Mouse (Mus musculus) heart, embryonic 16.5 days (tissue): Measurements from ENCODE around the gene Celf6. TPM values are rescaled to one million over a fixed set of nuclear protein-coding genes. Genes with fewer than 3 reads are reported as not detected.
A peak's percentile ranks its signal among the peaks of the same experiment; 100 is the strongest.

Experiments used
- ATAC-seq: fragments of 200-750 bp; cut with Nextera tagmentation; replicated peaks from 2 replicates; pipeline ENCODE4 v1.8.0; 2017; ENCODE audit warnings: moderate number of reproducible peaks; ENCODE audit not compliant: insufficient read depth, low FRiP score; ENCODE audit errors: extremely low read depth
- H3K27ac ChIP-seq: fragments of 300-500 bp; sonication (generic); 2 replicates; pipeline ENCODE4 v1.5.1; 2014; ENCODE audit warnings: mild to moderate bottlenecking, low read length, control low read depth, moderate library complexity
- H3K27me3 ChIP-seq: fragments of 300-500 bp; sonication (generic); 2 replicates; pipeline ENCODE4 v1.6.1; 2014; ENCODE audit warnings: low read length, mixed read lengths; ENCODE audit not compliant: control insufficient read depth, insufficient read depth
- H3K36me3 ChIP-seq: fragments of 300-500 bp; sonication (generic); 2 replicates; pipeline ENCODE4 v1.6.1; 2014; ENCODE audit not compliant: control insufficient read depth, insufficient read depth
- H3K4me1 ChIP-seq: fragments of 300-500 bp; sonication (generic); 2 replicates; pipeline ENCODE4 v1.6.1; 2014; ENCODE audit warnings: low read length, mixed read lengths; ENCODE audit not compliant: control insufficient read depth, insufficient read depth
- H3K4me2 ChIP-seq: fragments of 300-500 bp; sonication (generic); 2 replicates; pipeline ENCODE4 v1.6.1; 2014; ENCODE audit warnings: low read depth, mild to moderate bottlenecking, control low read depth, low read length
- H3K4me3 ChIP-seq: fragments of 300-500 bp; sonication (generic); 2 replicates; pipeline ENCODE4 v1.5.1; 2014; ENCODE audit warnings: mild to moderate bottlenecking, control low read depth, low read length
- H3K9ac ChIP-seq: fragments of 300-500 bp; sonication (generic); 2 replicates; pipeline ENCODE4 v1.6.1; 2014; ENCODE audit warnings: low read length, control low read depth
- H3K9me3 ChIP-seq: fragments of 300-500 bp; sonication (generic); replicated peaks from 2 replicates; pipeline ENCODE4 v1.6.1; 2016; ENCODE audit warnings: low read length; ENCODE audit not compliant: control insufficient read depth
- WGBS: fragments of 180-500 bp; shearing (Covaris S2); extraction: QIAGEN DNeasy Blood & Tissue Kit; methylation state at CpG from one replicate; pipeline ENCODE4 v1.1.7; 2014; 5-methylcytosine and 5-hydroxymethylcytosine counted together
- polyA plus RNA-seq: library from polyadenylated mRNA; unstranded; fragments of >200 nt; fragmentation: Nextera tagmentation; extraction: Ambion mirVana; gene quantifications from 2 replicates; pipeline ENCODE4 v1.2.1, GENCODE M21; 2015

The Celf6 gene
- polyA plus RNA-seq, 1 experiment from 2014 or later, result 0.17 TPM

DNA sequence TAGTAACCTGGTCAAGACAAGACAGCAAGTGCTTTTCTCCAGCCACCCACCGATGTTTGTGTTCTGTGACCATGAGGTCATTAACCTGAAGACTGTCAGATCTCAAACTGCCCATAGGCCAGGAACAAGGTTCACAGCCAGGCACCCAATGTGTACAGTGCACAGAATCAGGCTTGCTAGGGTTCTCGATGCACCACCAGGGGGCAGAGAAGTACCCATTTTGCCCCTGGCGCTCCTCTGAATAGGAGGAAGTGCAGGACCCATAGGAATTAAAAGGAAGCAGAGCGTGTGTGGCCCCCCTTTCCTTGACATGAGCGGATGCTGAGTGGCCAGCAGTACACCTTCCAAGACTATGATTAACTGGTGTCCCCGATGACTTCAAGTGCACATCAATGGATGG is 10.6 kb upstream of the Celf6 start:
- WGBS, result 23% methylated on average over 6 of the region's 6 CpGs
- Histone ChIP-seq H3K4me3 (no peak overlapping the region), H3K4me1 (no peaks in the 10 kb centered on the region), H3K4me2 (no peak overlapping the region), H3K27ac (no peak overlapping the region), H3K9me3 (no peaks in the 10 kb centered on the region), H3K27me3 (no peaks in the 10 kb centered on the region), H3K9ac (no peak overlapping the region), H3K36me3 (peaks cover 2% of the 10 kb centered on the region; the same call in 1 of the 2 replicates)
- peak; percentile 60; the same call in 1 of the 2 replicates for ATAC-seq

DNA sequence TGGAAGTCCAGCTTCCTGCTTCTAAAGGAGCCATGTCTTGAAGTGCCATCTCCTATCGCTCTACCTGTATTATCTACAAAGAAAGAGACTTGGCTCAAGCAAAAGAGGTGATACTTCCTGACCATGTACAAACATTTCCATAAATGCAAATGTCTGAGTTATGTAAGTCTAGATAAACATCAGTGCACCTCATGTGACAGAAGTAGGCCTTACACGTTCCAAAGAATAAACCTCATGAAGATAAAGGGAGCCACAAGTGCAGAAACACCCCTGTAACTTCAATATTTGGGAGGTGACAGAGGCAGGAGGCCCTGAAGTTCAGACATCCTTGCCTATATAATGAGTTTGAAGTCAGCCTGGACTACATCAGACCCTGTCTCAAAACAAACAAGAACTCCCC is 5.9 kb upstream of the Celf6 start:
- no peaks in the 10 kb centered on the region for H3K4me1 ChIP-seq
- WGBS, result 66% methylated on average over 2 of the region's 2 CpGs
- no peak for ATAC-seq
- no peak overlapping the region for H3K4me3 ChIP-seq
- H3K27me3 ChIP-seq, result peaks cover 4% of the 10 kb centered on the region; the same call in 1 of the 2 replicates
- H3K4me2 ChIP-seq, result no peak overlapping the region
- H3K27ac ChIP-seq, result no peak overlapping the region
- no peaks in the 10 kb centered on the region for H3K36me3 ChIP-seq
- H3K9ac ChIP-seq, result no peak overlapping the region
- H3K9me3 ChIP-seq, result no peaks in the 10 kb centered on the region

DNA sequence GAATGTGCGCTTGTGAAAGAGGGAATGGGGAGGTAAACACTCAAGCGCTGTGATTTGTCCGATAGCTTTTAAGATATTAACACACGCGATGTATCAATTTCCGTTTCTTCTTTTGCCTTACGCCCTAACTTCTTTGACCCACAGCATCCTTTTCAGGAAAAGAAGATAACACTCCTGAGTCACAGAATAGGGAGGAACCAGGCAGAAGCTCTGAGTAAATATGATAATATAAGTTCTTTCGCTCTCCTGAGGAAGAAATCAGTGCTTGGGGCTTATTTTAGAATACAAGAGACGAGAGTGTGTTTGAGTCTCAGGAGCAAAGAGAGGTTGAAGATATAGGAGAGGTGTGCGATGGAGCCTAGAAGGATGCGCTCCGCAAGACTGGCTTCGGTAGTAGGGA is 316 bp upstream of the Celf6 start:
- H3K36me3 ChIP-seq, result no peaks in the 10 kb centered on the region
- H3K4me2 ChIP-seq, result peak overlapping the region; percentile 70
- no peak for ATAC-seq
- 0 out of 2 replicates have a peak, but pooled peaks cover 2% of the 10 kb centered on the region for H3K4me1 ChIP-seq
- 11% methylated on average over 13 of the region's 13 CpGs for WGBS
- H3K9me3 ChIP-seq, result no peaks in the 10 kb centered on the region
- no peak overlapping the region for H3K27ac ChIP-seq
- peak overlapping the region; percentile 51 for H3K4me3 ChIP-seq
- H3K27me3 ChIP-seq, result peaks cover 25% of the 10 kb centered on the region
- no peak overlapping the region for H3K9ac ChIP-seq

DNA sequence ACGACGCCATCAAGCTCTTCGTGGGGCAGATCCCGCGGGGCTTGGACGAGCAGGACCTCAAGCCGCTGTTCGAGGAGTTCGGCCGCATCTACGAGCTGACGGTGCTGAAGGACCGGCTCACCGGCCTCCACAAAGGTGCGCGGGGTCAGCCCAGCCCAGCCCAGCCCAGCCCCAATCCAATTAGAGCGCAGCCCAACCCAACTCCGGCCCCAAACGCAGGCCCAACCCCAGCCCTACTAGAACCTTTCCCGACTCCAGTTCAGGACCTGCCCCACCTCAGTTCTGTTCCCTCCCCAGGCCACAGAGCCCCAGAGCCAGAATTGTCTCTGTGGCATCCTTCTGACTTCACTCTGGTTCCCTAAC is 769 bp downstream of the Celf6 start:
- Histone ChIP-seq H3K4me1 (0 out of 2 replicates have a peak, but pooled peaks cover 2% of the 10 kb centered on the region), H3K27ac (no peak overlapping the region), H3K4me3 (peak overlapping the region; percentile 51), H3K27me3 (peaks cover 25% of the 10 kb centered on the region), H3K36me3 (no peaks in the 10 kb centered on the region), H3K9me3 (no peaks in the 10 kb centered on the region), H3K4me2 (peak overlapping the region; percentile 70), H3K9ac (no peak overlapping the region)
- under 1% methylated on average over 20 of the region's 20 CpGs for WGBS
- ATAC-seq, result no peak

DNA sequence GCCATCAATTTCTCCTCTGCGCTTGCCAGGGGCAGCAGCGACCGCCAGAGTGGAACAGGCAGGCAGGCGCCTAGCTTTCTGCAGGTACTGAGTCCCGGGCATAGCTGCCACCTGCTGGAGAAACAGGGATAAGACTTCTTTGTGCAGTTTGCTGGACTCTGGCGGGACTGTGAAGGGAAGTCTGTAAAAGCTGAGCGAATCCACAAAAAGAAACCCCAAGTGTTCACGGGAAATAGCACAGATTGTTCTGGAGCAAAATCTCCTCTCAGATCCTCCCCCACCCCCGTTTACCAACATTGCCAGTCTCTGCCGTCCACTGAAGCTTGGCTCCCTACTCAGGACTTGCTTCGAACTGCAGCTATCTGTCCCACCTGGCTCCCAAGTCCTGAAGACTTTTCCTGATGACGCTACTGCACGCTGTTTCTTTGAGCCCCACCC is 7.2 kb downstream of the Celf6 start:
- Histone ChIP-seq H3K27me3 (peaks cover 22% of the 10 kb centered on the region; the same call in 1 of the 2 replicates), H3K4me2 (peak overlapping the region; percentile 57), H3K4me1 (no peaks in the 10 kb centered on the region), H3K9me3 (no peaks in the 10 kb centered on the region), H3K4me3 (peak overlapping the region; percentile 31), H3K36me3 (no peaks in the 10 kb centered on the region), H3K9ac (0 out of 2 replicates have a peak overlapping the region, but pooled peaks have one; percentile 3), H3K27ac (no peak overlapping the region)
- peak; percentile 75 for ATAC-seq
- 4% methylated on average over 13 of the region's 13 CpGs for WGBS

DNA sequence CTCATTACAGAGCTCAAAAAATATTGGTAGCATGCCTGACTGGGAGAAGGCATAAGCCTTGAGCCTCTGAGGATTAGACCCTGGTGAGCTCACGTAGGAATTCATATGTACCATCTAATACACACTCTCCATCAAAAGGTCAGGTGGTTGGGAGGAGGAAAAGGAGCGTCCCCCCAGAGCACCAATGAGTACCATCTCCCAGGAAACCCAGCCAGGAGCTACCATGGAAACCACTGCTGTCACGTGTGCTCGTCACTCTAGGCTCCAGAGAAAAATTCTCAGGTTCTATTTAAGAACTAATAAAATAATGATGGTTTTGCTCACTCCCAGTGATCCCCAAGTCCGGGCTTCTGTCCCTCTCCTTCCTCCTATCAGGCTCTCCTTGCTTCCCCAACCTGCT is 10.5 kb downstream of the Celf6 start:
- no peak overlapping the region for H3K27ac ChIP-seq
- no peak for ATAC-seq

DNA sequence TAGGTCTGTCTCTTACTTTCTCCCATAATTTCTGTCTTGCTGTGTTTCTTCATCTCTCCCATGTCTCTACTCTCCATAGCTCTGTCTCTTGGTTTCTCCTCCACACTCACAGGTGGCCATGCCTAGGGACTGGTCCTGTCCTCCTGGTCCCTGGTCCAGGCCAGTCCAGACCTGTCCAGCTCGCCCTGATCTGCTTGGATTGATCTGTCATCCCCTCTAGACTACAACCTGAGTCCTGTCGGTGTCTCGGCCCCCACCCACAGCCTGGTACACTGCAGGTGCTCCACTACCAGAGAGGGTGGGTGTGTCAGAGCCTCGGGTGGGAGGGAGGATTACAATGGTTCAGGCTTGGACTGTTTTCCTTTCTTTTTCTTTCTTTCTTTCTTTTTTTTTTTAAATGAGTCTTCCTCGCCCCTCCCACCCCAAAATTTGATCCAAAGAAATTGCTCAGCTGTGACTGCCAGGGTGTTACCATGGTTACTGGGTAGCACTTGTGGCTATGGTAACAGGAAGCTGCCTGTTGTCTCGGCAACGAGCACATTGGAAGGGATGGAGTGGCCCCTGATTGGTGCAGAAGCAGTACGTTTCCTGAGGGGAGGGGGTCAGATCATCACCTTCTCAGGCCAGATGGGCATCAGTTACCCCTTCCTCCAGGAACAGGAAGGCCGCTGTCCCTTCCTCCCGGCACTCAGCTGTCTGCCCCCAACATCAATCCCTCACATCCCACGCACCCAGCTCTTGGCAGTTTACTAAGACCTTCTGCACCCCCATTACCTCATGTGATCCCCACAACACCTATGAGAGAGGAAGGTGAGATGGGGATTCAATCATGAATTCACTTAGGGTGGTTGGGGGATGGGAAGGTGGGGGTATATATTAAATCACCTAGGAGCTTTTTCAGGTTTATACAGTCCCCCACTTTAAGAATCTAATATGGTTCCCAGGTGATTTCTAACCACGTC is 11.3 kb downstream of the Celf6 start:
- Histone ChIP-seq H3K9ac (no peak overlapping the region), H3K9me3 (no peaks in the 10 kb centered on the region), H3K36me3 (no peaks in the 10 kb centered on the region), H3K4me2 (no peak overlapping the region), H3K27ac (no peak overlapping the region), H3K4me3 (no peak overlapping the region), H3K27me3 (peaks cover 13% of the 10 kb centered on the region), H3K4me1 (no peaks in the 10 kb centered on the region)
- ATAC-seq, result no peak
- 40% methylated on average over 12 of the region's 12 CpGs for WGBS

More for the DNA sequence above, 10.5 kb downstream of the Celf6 start:
- no peaks in the 10 kb centered on the region for H3K36me3 ChIP-seq
- H3K9me3 ChIP-seq, result no peaks in the 10 kb centered on the region
- no peaks in the 10 kb centered on the region for H3K4me1 ChIP-seq
- no peak overlapping the region for H3K9ac ChIP-seq
- H3K4me3 ChIP-seq, result no peak overlapping the region
- no peak overlapping the region for H3K4me2 ChIP-seq
- peaks cover 13% of the 10 kb centered on the region for H3K27me3 ChIP-seq
- 67% methylated on average over 5 of the region's 5 CpGs for WGBS

DNA sequence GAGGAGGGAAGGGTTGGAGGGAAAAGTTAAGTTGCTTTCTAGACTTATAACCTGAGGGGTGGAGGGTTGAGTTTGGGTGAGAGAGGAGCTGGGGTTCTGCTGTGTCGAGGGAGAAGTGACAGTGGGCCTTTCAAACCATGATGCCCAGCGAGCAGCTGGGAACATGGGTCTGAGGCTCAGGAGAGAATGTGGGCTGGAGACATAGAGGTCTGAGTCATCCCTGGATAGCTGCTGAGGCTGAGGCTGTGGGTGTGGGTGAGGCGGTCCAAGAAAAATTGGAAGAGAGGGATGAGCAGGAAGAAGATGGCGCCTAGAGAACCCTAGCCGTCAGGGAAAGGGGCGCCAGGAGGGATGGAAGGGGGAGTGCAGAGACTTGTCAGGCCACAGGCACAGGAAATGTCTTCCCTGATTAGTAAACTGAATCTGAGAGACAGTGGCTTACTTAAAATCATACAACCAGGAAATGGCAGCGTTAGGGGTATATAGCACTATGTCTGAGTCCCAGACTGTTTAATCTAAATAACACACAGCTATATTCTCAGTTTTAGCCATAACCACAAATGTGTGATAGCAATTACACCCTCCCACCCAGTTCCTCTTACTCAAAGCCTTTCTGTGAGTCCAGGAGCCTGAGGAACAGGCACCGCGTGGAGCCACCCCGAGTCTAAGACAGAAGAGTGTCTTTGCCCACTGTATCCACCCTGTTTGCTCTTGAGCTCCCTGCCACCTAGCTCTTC is 12.2 kb downstream of the Celf6 start:
- H3K27me3 ChIP-seq, result peaks cover 13% of the 10 kb centered on the region
- ATAC-seq, result no peak
- no peak overlapping the region for H3K9ac ChIP-seq
- no peak overlapping the region for H3K4me2 ChIP-seq
- H3K36me3 ChIP-seq, result no peaks in the 10 kb centered on the region
- no peaks in the 10 kb centered on the region for H3K9me3 ChIP-seq
- WGBS, result 60% methylated on average over 10 of the region's 10 CpGs
- no peak overlapping the region for H3K27ac ChIP-seq
- no peak overlapping the region for H3K4me3 ChIP-seq
- H3K4me1 ChIP-seq, result no peaks in the 10 kb centered on the region

DNA sequence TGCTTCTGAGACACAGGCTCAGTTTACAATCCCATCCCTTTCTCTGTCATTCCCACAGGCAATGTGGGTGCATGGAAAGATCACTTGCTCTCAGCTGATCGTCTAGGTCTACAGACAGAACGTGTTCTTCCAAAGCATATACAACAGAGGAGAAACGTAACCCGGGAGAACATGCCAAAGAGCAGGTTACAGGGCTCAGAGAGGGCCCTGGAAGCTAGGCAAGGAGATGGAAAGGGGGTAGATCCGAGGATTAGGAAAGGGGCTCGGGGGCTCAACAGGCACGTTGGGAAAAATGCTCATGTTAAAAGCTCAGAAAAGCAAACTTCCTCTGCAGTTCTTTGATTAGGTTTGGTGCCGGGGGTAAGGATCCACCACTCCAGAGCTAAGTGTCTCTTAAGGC is 23.9 kb downstream of the Celf6 start:
- Histone ChIP-seq H3K4me1 (no peaks in the 10 kb centered on the region), H3K9ac (no peak overlapping the region), H3K9me3 (no peaks in the 10 kb centered on the region), H3K27me3 (peaks cover 34% of the 10 kb centered on the region), H3K27ac (no peak overlapping the region), H3K4me2 (no peak overlapping the region), H3K4me3 (no peak overlapping the region), H3K36me3 (no peaks in the 10 kb centered on the region)
- WGBS, result 64% methylated on average over 8 of the region's 8 CpGs
- no peak for ATAC-seq
